Mouse (Mus musculus) adrenal gland, postnatal 25 days (tissue): Measurements from ENCODE around the gene Klc4. TPM values are rescaled to one million over a fixed set of nuclear protein-coding genes. Genes with fewer than 3 reads are reported as not detected.

Experiments
- DNase-seq: peaks from one replicate; pipeline ENCODE4 v3.0.0; 2021; ENCODE audit warnings: mixed read lengths
- total RNA-seq: library from RNA; stranded (reverse); gene quantifications from 2 replicates; pipeline ENCODE4 v1.2.3, GENCODE M21; 2021

Klc4 gene
- total RNA-seq, 1 experiment from 2014 or later, result 49.7 TPM

- no peak for DNase-seq
Observed at GRCm38 (mm10) chr17:46651755-46652547, 6.1 kb upstream of the Klc4 start.

DNA sequence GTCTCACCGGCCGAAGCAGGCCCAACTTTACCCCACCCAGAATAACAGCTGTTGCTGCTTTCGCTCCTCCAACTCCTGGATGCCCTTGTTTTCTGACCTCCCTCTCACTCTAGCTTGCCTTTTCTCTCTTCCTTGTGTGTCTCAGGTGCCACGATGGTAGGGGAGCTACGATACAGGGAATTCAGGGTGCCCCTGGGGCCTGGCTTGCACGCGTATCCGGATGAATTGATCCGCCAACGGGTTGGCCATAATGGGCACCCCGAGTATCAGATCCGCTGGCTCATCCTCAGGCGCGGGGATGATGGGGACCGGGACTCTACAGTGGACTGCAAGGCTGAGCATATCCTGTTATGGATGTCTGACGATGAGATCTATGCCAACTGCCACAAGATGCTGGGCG, 5.5 kb upstream of the Klc4 start:
- no peak for DNase-seq

- DNase-seq, result peak; percentile 92
Observed at GRCm38 (mm10) chr17:46650232-46651031, 4.6 kb upstream of the Klc4 start, which contains the start of gene Cul7. Gene Cul7, plus strand, starts transcription at chr17:46650337.

DNA sequence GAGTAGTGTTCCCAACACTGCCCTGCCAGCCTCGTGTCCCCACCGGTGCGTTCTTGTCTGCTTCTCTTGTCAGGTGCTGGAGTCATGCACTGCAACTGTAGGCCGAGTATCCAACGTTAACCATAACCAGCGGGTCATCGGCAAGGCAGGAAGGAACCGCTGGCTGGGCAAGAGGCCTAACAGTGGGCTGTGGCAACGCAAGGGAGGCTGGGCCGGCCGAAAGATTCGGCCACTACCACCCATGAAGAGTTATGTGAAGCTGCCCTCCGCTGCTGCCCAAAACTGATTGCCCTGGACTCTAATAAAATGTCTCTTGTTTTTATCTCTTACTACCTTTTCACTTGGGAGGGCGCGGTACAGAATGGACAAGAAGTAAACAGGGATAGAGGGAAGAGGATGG, 4.0 kb upstream of the Klc4 start:
- no peak for DNase-seq

DNA sequence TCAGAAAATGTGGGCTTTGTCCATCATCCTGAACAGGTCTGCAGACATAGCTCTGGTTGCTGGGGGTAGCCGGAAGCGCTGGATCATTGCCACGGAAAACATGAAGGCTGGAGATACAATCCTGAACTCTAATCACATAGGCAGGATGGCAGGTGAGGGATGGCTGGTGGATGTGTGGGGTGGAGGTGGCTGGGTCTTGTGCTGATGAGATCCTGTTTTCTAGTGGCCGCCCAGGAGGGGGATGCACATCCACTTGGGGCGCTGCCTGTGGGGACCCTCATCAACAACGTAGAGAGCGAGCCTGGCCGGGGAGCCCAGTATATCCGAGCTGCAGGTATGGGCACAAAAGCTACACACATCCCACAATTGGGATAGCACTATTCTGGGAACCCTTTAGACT, 2.6 kb upstream of the Klc4 start:
- DNase-seq, result no peak

DNA sequence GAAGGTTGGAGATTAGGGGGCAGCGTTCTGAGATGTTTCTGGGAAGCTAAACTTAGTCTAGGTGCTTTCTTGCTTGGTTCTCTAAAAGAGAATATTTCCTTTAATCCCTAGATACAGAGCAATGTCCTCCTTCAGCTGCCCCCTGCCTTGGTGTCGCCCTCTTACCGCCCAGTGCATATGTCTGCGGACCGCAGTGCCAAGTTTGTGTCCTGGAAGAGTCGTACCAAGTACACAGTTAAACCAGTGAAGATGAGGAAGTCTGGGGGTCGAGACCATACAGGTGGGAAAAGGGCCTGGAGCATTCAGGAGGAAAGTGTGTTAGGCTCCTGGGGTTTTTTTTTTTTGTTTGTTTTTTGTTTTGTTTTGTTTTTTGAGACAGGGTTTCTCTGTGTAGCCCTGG, 1.5 kb upstream of the Klc4 start:
- DNase-seq, result no peak

GRCm38 (mm10) chr17:46646322-46646662, 470 bp upstream of the Klc4 start:
- no peak for DNase-seq

DNA sequence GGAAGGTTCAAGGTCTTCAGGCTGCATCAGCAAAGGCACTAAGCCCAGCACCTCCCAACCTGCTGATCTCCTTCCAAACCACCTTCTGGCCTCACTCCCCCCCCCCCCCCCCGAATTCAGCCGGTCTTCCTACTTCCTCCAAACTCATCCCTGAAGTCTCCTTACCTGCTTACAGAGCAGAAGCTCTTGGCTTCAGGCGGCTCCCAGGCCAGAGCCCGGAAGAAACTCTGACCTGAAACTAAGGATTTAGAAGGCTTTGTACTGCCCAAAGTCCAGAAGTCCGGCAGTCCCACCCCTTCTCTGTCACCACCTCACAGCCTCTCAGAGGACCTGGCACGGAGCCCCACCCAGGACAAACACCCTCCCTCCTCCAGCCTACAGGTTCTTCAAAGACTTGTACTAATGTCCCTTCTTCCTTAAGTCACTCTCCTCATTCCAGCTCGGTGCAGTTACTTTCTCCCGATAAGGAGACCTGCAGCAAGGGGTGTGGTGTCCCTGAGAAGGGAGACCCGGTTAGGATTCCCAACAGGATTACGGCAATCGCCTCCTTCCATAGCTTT, 826 bp downstream of the Klc4 start:
- peak; percentile 77 for DNase-seq

GRCm38 (mm10) chr17:46644152-46644805, 1.5 kb downstream of the Klc4 start:
- no peak for DNase-seq

GRCm38 (mm10) chr17:46642060-46642459, 3.8 kb downstream of the Klc4 start:
- DNase-seq, result no peak

- no peak for DNase-seq
Observed at GRCm38 (mm10) chr17:46639929-46640328, 5.9 kb downstream of the Klc4 start.

DNA sequence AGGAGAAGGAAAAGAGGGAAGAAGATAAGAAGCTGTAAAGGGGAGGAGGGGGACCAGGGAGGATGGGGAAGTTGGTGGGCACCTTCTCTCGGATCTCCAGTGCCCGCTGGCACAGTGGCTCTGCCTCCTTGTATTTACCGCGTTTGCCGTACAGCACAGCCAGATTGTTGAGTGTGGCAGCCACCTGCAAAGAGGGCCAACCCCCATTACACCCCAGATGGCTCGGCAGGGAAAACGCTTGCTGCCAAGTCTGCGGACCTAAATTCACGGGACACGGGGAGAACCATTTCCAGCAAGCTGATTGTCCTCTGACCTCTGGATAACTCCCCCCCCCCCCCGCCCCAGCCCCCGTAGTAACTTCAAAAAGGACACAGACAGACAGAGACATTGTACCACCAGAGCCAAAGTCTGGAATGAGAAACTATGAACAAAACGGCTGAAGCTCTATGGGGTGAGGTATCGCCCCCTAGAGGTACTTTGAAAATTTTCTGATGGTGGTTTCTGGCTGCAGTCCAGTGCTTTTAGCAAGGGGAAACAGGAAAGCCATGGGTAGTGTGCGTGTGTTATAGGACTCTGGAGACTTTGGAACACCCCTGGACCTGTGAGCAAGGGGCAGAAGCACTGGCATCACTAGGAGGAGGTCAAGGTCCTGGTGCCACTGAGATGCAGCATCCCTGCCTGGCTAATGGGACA, 8.8 kb downstream of the Klc4 start:
- DNase-seq, result no peak

GRCm38 (mm10) chr17:46629685-46630441, 16.0 kb downstream of the Klc4 start:
- no peak for DNase-seq

DNA sequence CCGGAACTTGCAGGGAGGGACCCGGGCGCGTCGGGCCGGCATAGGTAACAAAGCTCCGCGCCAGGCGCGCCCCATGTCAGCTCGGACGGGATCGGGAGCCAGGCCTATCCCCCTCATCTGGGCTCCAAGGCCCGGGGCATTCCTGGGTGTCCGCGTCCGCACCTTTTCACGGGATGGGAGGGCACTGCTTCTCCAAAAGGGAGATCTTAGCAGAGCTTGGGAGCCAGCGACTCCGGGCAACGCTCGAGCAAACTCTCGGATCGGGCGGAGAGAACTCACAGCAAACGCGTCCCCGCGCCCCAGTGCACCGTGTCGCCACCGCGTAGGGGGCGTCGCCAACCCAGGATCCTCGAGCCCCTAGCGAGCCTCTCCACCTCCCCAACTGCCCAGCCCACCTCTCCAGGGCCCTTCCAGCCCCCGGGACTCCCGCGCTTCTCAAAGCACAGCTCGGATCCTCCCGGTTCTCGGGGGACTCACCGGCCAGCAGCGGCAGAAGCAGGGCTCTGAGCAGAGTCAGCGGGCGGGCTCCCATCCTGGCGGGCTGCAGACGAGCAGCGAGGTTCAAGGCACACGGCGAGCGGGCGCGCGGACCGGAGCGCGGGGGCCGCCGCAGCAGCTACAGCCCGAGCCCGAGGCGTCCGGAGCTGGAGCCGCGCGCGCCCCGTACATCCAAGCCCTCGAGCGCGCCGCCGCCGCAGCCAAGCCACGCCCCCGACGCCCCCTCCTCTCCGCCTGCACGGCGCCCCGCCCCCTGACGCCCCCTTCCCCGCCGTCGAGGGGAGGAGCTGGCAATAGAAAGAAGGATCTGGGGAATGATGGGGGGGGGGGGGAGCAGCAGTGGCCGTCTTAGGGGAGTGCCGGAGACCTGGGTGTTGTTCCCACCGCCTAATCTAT, 16.8 kb downstream of the Klc4 start, which contains the start of gene Ptk7:
Gene Ptk7, minus strand, starts transcription at position 714 of the 894 bp plus-strand sequence.
- peak; percentile 75 for DNase-seq

- peak; percentile 50 for DNase-seq
Observed at GRCm38 (mm10) chr17:46628471-46628790, 17.4 kb downstream of the Klc4 start.

DNA sequence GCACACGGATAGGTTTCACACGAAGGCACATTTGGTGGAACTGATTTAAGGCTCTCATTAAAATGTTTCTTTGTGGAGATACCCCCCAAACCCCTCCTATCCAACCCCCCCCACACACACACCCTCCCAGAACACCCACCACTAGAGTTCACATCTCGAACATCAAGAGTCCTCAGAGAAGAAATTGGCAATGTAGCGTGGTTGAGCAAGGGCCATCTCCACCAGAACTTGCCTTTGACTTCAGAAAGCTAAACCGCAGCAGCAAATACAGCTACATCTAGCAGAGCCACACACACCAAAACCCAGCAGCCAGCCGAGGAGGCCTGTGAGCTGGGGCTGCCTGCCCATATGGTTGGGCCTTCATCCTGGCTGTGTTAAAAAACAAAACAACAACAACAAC, 18.4 kb downstream of the Klc4 start:
- no peak for DNase-seq

GRCm38 (mm10) chr17:46624598-46624997, 21.2 kb downstream of the Klc4 start:
- DNase-seq, result no peak

- no peak for DNase-seq
Observed at GRCm38 (mm10) chr17:46623819-46624557, 21.8 kb downstream of the Klc4 start.

DNA sequence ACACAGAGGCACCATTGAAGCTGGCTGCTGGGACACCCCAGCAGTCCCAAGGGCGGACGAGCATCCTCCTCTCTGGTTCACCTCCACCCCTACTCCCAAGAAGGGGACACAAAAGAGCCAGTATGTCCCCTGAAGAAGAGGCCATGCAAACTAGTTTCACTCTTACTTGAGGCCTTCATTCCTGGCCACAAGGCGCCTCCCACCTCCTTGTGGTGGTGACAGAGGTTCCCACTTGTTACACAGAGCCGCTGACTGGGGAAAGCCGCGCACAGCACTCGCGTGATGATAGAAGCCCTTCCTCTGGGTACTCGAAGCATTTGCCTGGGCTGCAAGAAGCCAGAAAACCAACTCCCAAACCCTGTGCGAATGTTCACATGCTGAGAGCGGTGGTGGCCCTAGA, 23.6 kb downstream of the Klc4 start:
- DNase-seq, result no peak

- DNase-seq, result peak; percentile 69
Observed at GRCm38 (mm10) chr17:46621324-46621723, 24.5 kb downstream of the Klc4 start.
